Mouse (Mus musculus) urinary bladder, postnatal 36 days (tissue): ENCODE measurements around the gene Ptk7.
A peak's percentile ranks its signal among the peaks of the same experiment; 100 is the strongest.

ENCODE experiments used
- DNase-seq, 2 experiments: peaks; one replicate each; pipeline ENCODE4 v3.0.0; 2022; ENCODE audit warnings: low spot score in 2 of 2, mixed read lengths in 1 of 2

The Ptk7 gene

GRCm38 (mm10) chr17:46644916-46645475 is 15.7 kb upstream of the Ptk7 start:
- DNase-seq: peak; percentile 60 to 79

- DNase-seq: no peak
Observed at GRCm38 (mm10) chr17:46644152-46644805, 15.0 kb upstream of the Ptk7 start.

- no peak for DNase-seq
Observed at GRCm38 (mm10) chr17:46642060-46642459, 12.8 kb upstream of the Ptk7 start.

- no peak for DNase-seq
Observed at GRCm38 (mm10) chr17:46639929-46640328, 10.6 kb upstream of the Ptk7 start.

- peak in 1 of 2 experiments; percentile 55 for DNase-seq
Observed at GRCm38 (mm10) chr17:46636831-46637523, 7.7 kb upstream of the Ptk7 start.

GRCm38 (mm10) chr17:46629685-46630441 is 559 bp upstream of the Ptk7 start:
- peak in 1 of 2 experiments; percentile 62 for DNase-seq

GRCm38 (mm10) chr17:46628471-46628790 is 873 bp downstream of the Ptk7 start:
- DNase-seq: no peak

GRCm38 (mm10) chr17:46627409-46627808 is 1.9 kb downstream of the Ptk7 start:
- no peak for DNase-seq

GRCm38 (mm10) chr17:46624598-46624997 is 4.7 kb downstream of the Ptk7 start:
- no peak for DNase-seq

- DNase-seq: no peak
Observed at GRCm38 (mm10) chr17:46623819-46624557, 5.3 kb downstream of the Ptk7 start.

- DNase-seq: no peak
Observed at GRCm38 (mm10) chr17:46622269-46622668, 7.0 kb downstream of the Ptk7 start.

GRCm38 (mm10) chr17:46621324-46621723 is 8.0 kb downstream of the Ptk7 start:
- DNase-seq: no peak

GRCm38 (mm10) chr17:46619683-46620357 is 9.5 kb downstream of the Ptk7 start:
- no peak for DNase-seq

- DNase-seq: no peak
Observed at GRCm38 (mm10) chr17:46618769-46619682, 10.3 kb downstream of the Ptk7 start.

- no peak for DNase-seq
Observed at GRCm38 (mm10) chr17:46618394-46618768, 10.9 kb downstream of the Ptk7 start.

- DNase-seq: no peak
Observed at GRCm38 (mm10) chr17:46617799-46618198, 11.5 kb downstream of the Ptk7 start.

GRCm38 (mm10) chr17:46613229-46613628 is 16.1 kb downstream of the Ptk7 start:
- DNase-seq: no peak

GRCm38 (mm10) chr17:46612820-46613219 is 16.5 kb downstream of the Ptk7 start:
- no peak for DNase-seq

GRCm38 (mm10) chr17:46612189-46612588 is 17.1 kb downstream of the Ptk7 start:
- DNase-seq: no peak

- DNase-seq: no peak
Observed at GRCm38 (mm10) chr17:46611316-46611715, 18.0 kb downstream of the Ptk7 start.
